Mouse (Mus musculus) CD4-positive, CD25-positive, alpha-beta regulatory T cell, adult 2 months (primary cell): ENCODE data around the gene Lsm10.
A peak's percentile ranks its signal among the peaks of the same experiment; 100 is the strongest.

Experiments used
- DNase-seq: peaks from one replicate; pipeline ENCODE4 v3.0.0-alpha.2; 2012; ENCODE audit warnings: low read depth, low spot score

The Lsm10 gene

GRCm38 (mm10) chr4:126096464-126097111 lies at the start of gene Lsm10:
Lsm10 (plus strand) TSS chr4:126096623.
- DNase-seq: peak; percentile 98

- DNase-seq: peak; percentile 90
These were observed 49.4 kb upstream of the Lsm10 start, which contains the start of gene Mrps15 for GRCm38 (mm10) chr4:126046851-126047585. Mrps15 (plus strand) TSS chr4:126046925.

GRCm38 (mm10) chr4:126051617-126052016 lies 44.8 kb upstream of the Lsm10 start:
- DNase-seq: no peak

- DNase-seq: peak; percentile 11
These were observed 39.0 kb upstream of the Lsm10 start for GRCm38 (mm10) chr4:126057207-126058133.

- peak; percentile 94 for DNase-seq
These were observed 38.1 kb upstream of the Lsm10 start, which contains the start of gene Oscp1 for GRCm38 (mm10) chr4:126058134-126058996. Oscp1 (plus strand) TSS chr4:126058565.

GRCm38 (mm10) chr4:126058997-126059362 lies 37.4 kb upstream of the Lsm10 start:
- no peak for DNase-seq

GRCm38 (mm10) chr4:126062856-126063255 lies 33.6 kb upstream of the Lsm10 start:
- DNase-seq: no peak

GRCm38 (mm10) chr4:126065241-126065640 lies 31.2 kb upstream of the Lsm10 start:
- DNase-seq: no peak

- no peak for DNase-seq
These were observed 28.9 kb upstream of the Lsm10 start for GRCm38 (mm10) chr4:126067401-126068077.

- DNase-seq: no peak
These were observed 27.6 kb upstream of the Lsm10 start for GRCm38 (mm10) chr4:126068842-126069241.

- no peak for DNase-seq
These were observed 18.6 kb upstream of the Lsm10 start for GRCm38 (mm10) chr4:126077833-126078232.

GRCm38 (mm10) chr4:126079266-126079665 lies 17.2 kb upstream of the Lsm10 start:
- no peak for DNase-seq

- no peak for DNase-seq
These were observed 14.8 kb upstream of the Lsm10 start for GRCm38 (mm10) chr4:126081601-126082000.

- no peak for DNase-seq
These were observed 13.4 kb upstream of the Lsm10 start for GRCm38 (mm10) chr4:126083021-126083420.

GRCm38 (mm10) chr4:126084382-126084781 lies 12.0 kb upstream of the Lsm10 start:
- no peak for DNase-seq

- DNase-seq: peak; percentile 93
These were observed 10.3 kb upstream of the Lsm10 start for GRCm38 (mm10) chr4:126085996-126086576.

- peak; percentile 51 for DNase-seq
These were observed 6.1 kb upstream of the Lsm10 start for GRCm38 (mm10) chr4:126090101-126090847.

- DNase-seq: no peak
These were observed 5.6 kb upstream of the Lsm10 start for GRCm38 (mm10) chr4:126090848-126091124.

- no peak for DNase-seq
These were observed 4.5 kb upstream of the Lsm10 start for GRCm38 (mm10) chr4:126091873-126092272.
